Mouse (Mus musculus) gonadal fat pad, adult 2 months (tissue): Measurements from ENCODE around the gene Myo3b. TPM values are rescaled to one million over a fixed set of nuclear protein-coding genes. Genes with fewer than 3 reads are reported as not detected.

Experiments used
- DNase-seq: peaks from one replicate; pipeline ENCODE4 v3.0.0-alpha.2; 2012; ENCODE audit warnings: low read depth
- polyA plus RNA-seq: library from polyadenylated mRNA; depleted of rRNA; stranded (reverse); fragments of >200 nt; gene quantifications from 2 replicates; pipeline ENCODE4 v1.2.3, GENCODE M21; 2012; rRNA removed

Myo3b gene
- polyA plus RNA-seq, 1 experiment: 24.4 TPM

DNA sequence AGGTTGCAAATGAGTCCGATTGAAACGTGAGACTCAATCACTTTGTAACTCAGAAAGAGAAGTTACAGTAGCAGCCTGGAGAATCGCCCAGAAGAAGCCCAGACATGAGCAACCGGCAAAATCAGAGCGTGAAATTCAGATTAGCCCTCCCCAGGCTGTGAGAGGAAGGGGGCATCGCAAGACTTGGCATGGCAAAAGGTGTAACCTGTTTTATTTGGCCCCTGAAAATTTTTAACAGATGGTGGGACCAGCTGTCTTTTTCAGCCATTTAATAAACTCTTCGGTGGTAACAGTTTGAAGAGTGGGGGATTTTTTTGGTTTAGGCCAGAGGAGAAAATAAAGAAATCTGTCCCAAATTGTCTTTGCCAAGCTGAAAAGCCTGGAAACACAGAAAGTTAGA is 405.2 kb downstream of the Myo3b start:
- no peak for DNase-seq

DNA sequence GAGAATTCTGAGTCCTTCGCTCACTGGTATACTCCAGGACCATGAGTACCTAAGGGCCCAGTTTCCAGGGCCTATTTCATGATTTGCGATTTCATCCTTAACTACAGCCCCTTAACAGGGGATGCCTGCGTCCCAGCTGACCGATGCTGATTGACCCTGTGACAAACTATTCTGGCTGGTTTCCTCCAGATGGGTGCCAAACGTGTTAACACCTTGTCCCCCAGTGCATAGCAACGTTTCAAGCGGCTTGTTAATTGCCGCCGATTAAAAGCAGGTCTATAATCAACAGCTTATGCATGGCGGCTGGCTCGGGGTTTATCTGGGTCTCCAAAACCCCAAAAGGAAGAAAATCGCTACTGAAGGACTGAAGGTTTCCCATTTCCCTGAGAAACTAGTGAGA is 417.3 kb downstream of the Myo3b start:
- no peak for DNase-seq

DNA sequence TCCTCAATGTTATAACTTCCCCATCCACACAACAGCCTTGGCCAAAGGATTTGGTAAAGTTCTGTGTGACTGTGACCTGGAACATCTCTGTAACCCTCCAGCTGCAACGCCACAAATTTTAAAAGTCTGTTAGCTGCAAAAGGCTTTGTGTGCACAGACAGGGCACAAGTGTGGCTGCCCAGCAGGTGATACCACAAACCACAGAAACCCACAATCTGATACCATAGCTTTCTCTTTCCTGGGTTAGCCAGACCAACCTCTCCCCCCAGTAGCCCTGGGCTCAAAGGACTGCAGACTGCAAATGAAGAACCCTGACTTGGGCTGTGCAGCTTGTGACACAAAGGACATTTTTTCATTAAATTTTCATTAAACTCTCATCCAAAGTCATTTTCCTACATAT is 424.7 kb downstream of the Myo3b start:
- DNase-seq: no peak

DNA sequence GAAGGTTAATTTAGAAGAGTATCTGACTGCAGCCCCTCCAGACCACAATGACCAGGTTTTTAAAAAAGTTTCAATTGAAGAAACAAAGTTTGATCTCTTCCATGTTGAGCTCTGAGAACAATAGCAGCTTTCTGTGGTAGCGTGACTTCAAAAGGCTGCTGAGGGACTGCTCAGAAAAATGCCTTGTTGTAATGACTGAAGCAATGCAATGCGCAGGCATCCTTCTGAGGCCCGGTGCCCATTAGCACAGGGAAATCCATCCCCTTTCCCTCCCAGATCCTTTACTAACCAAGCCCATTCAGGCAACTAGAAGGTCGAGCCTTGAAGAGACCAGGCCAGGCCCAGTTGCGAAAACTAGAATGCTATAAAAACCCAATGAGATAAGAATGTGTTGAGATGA is 432.2 kb downstream of the Myo3b start:
- no peak for DNase-seq

DNA sequence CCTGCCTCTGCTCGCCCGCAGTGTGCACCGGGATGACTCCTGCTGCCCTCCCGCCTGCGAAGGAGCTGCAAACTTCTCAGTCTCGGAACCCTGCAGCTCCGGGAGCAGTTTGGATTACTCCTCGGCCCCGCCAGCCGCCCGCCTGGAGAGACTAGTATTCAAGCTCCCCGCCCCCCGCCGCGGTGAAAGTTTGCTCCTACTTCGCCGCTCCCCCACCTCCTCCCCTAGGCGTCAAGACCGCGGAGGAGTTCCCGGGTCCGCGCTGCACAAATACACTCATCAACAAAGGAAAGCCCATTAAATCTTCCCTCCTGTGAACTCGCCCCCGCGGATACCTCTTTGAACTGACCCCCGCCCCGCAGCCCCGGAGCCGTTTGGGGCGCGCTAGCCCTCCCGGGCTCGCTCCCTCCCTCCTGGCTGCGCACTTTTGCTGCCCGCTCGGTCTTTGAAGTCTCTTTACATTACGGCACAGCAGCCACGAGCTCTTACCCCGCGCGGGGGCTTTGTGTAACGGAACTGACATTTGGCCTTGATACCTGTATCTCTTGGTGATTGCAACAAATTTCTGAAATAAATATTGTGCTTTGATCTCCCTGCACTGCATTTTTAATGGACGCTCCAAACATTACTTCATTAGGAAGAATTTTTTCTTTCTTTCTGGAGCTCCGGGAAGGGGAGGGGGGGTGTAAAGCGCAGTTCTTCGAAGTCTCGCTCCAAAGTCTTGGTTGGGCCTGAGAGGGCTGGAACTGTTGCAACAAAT is 433.1 kb downstream of the Myo3b start:
- DNase-seq: no peak

Other genes with a start within 250 kb of the Myo3b start
- 0.51 TPM in 2 replicates for gene Ccdc173, start 249.6 kb upstream of the Myo3b start, polyA plus RNA-seq
- gene Phospho2, start 249.5 kb upstream of the Myo3b start, polyA plus RNA-seq: 34.5 and 47.7 TPM in 2 replicates
- gene Klhl23, start 217.2 kb upstream of the Myo3b start, polyA plus RNA-seq: 11.0 and 11.8 TPM in 2 replicates
- gene Ssb, start 177.6 kb upstream of the Myo3b start, polyA plus RNA-seq: 5.3 and 7.5 TPM in 2 replicates
- gene Mettl5, start 153.5 kb upstream of the Myo3b start, polyA plus RNA-seq: 3.0 and 4.1 TPM in 2 replicates
- 19.1 and 21.4 TPM in 2 replicates for gene Ubr3, start 141.9 kb upstream of the Myo3b start, polyA plus RNA-seq